Mouse (Mus musculus) erythroblast, embryonic 14.5 days (primary cell): Measurements from ENCODE around the gene Gm26661.

Experiments
- GATA1 ChIP-seq: IDR thresholded peaks from 2 replicates; pipeline ENCODE4 v1.6.1; 2012; ENCODE audit warnings: low read length, inconsistent platforms, mixed read lengths
- TAL1 ChIP-seq: IDR thresholded peaks from 3 replicates; pipeline ENCODE4 v1.6.1; 2012; ENCODE audit warnings: low read length, inconsistent platforms, mixed read lengths

- no peak for TF ChIP-seq GATA1
- no peak for TF ChIP-seq TAL1
Observed at GRCm38 (mm10) chr14:7786073-7786472, 5.3 kb upstream of the Gm26661 start.
